Mouse (Mus musculus): ENCODE data around the gene Rhebl1. TPM values are rescaled to one million over a fixed set of nuclear protein-coding genes. Genes with fewer than 3 reads are reported as not detected.

Gene Rhebl1
- total RNA-seq, 1 experiment from 2014 or later, result 14.2 TPM

DNA sequence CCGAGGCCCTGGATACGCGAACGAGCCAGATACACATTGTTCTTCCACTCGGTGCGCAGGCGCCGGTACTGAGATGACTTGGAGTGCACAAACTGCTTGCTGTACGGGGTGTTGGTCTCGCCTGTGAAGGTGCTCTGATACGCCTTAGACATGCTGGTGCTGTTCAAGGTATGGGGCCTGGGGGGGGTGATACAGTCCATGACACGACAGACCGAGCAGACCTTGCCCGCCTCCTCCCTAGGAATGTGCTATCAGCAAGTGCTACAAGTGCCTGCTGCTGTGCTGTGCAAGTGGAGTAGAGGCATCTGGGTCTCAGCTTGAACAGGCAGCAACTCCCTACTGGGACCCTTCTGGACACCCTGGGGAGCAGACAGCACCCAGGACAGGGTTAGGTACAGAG lies 59.0 kb downstream of the Rhebl1 start:
- no peak for ATAC-seq (replicated peaks; ENCODE audit: insufficient number of reproducible peaks, low FRiP score, low TSS enrichment, poor library complexity, severe bottlenecking)

- ATAC-seq (replicated peaks; ENCODE audit: insufficient number of reproducible peaks, low FRiP score, low TSS enrichment, poor library complexity, severe bottlenecking), result no peak
Observed at GRCm38 (mm10) chr15:98834059-98834458, 60.3 kb downstream of the Rhebl1 start.

DNA sequence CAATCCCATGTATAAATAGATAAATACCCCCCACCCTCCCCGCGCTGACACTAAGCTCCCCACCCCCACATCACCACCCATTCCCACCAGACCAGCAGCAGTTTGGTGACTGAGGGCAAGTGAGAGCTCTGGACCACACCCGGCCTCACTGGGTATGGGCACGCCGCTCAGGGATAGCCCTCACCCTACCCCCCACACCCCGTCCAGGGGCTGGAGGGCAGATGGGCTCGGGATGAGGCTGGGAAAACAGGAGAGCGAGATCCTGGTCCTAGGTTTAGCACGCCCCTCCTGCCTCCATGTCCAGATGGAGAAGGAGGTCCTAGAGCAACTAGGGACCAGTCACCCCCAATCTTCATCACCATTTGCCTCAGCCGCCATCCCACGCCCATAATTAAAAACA lies 61.1 kb downstream of the Rhebl1 start:
- ATAC-seq (replicated peaks; ENCODE audit: insufficient number of reproducible peaks, low FRiP score, low TSS enrichment, poor library complexity, severe bottlenecking), result no peak

DNA sequence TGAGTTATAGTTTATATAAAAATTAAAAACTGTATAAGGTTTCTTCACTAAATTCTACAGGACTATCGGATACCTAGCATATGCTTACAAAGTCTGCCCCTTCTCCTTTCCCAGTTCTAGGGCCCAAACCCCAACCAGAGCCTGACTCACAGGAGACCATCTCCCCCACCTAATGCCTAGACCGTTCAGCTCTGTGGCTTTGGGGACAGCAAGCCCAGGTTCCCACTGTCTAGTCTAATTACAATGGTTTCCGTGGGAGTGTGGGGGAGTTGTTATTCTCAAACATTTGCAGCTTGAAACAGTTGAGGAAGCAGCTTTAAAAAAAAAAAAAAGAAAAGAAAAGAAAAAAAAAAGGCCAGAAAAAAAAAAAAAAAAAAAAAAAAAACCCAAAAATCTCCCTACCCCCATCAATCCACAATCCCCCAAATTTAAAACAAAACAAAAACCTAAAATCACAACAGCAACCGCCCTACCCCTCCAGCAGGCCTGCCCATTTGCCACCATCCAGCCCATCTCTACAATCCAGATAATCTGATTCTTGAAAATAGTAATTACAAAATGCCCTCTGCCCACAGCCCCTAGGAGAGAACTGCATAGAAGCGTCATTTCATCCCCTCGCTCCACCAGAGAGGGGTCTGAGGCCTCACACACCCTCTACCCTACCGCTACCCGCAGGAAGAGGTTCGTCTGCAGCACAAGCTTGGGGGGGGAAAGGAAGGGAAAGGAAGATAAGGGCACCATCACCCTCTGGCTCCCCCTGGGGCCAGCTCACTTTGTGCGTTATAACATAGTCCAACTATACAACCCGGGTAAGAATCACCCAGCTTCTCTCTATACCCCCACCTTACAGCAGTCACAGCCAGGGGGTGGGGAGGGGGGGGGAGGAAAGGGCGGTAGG lies 61.9 kb downstream of the Rhebl1 start:
- no peak for ATAC-seq (replicated peaks; ENCODE audit: insufficient number of reproducible peaks, low FRiP score, low TSS enrichment, poor library complexity, severe bottlenecking)

DNA sequence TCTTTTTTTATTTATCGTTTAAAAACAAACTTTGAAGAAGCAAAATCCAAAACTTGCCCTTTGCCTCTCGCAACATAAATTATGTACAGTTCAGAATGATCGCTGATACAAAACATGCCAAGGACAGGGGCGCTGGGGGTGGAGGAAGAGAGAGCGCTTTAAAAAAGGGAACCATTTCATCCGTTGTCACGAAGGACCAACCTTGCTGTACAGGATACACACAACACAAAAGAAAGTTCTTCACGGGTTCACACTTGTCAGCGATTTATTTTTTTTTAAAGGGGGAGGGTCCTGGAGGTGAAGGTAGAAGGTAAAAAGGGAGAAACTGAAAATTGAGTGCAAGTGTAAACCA lies 62.7 kb downstream of the Rhebl1 start:
- ATAC-seq (replicated peaks; ENCODE audit: insufficient number of reproducible peaks, low FRiP score, low TSS enrichment, poor library complexity, severe bottlenecking), result peak; percentile 42

DNA sequence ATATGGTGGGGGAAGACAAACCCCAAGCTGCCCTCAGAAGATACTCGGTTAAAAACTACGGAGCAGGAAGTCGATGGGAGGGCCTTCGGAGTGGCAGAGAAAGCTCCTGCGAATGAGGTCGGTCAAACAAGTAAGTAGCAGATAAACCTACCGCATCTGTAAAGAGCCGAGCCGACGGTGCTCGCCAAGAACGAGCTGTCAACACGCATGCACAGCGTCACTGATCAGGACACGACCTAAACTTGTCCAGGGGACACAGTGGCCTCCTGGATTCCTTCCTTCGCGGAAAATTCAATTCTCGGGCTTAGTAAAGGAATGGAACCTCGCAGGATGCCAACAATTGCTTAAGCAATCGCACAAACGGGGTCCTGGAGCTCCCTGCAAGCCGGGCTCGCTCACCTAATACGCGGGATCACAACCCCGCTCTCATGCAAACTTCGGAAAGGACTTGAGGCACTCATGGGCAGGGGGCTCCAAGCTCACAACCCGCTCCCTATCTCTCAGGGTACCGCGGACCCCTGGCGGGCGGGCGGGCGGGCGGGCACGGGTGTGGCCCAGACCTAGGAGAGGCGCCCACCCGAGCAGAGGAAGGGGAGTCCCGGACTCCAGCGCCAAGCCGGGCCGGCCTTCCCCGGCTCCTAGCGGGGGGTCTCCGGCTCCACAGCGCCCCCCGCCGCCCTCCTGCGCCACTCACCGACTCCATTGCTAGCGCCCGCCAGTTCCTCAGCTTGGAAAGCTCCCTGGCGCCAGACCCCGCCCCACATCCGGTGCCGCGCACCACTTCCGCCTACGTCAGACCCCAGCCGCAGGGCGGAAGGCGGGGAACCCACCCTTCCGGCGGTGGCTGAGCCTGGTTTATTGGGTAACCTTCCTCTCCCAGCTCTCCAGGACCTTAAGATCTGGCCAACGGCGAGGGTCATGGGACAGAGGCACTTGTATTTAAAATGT lies 63.3 kb downstream of the Rhebl1 start, which contains the start of gene Prkag1:
Prkag1 (minus strand) TSS at position 786 of the 948 bp plus-strand sequence.
- ATAC-seq (replicated peaks; ENCODE audit: insufficient number of reproducible peaks, low FRiP score, low TSS enrichment, poor library complexity, severe bottlenecking), result peak; percentile 87

Other genes with a start within 250 kb of the Rhebl1 start
- 106 to 143 TPM (median 108 TPM) in 3 replicates for gene Ddx23, start 231.6 kb downstream of the Rhebl1 start, total RNA-seq (2017)
- gene Rnd1, start 217.1 kb downstream of the Rhebl1 start, total RNA-seq (2017), result 1.2 to 2.8 TPM (median 1.5 TPM) in 3 replicates
- not detected in 3 replicates for gene Ccdc65, start 186.3 kb downstream of the Rhebl1 start, total RNA-seq (2017)
- gene Fkbp11, start 166.3 kb downstream of the Rhebl1 start, total RNA-seq (2017), result 0.11 to 2.2 TPM in 2 of 3 replicates, not detected in the other
- 27.4 to 48.6 TPM (median 30.8 TPM) in 3 replicates for gene Arf3, start 131.3 kb downstream of the Rhebl1 start, total RNA-seq (2017)
- gene Wnt10b, start 116.4 kb downstream of the Rhebl1 start, total RNA-seq (2017), result not detected in 3 replicates
- gene Wnt1, start 104.7 kb downstream of the Rhebl1 start, total RNA-seq (2017), result not detected in 3 replicates
- gene Ddn, start 85.0 kb downstream of the Rhebl1 start, total RNA-seq (2017), result not detected in 3 replicates
- 128 to 132 TPM (median 132 TPM) in 3 replicates for gene Prkag1, start 63.0 kb downstream of the Rhebl1 start, total RNA-seq (2017)
- 39.4 to 138 TPM (median 45.1 TPM) in 3 replicates for gene Kmt2d, start 23.3 kb downstream of the Rhebl1 start, total RNA-seq (2017)
- 0.19 TPM in 1 of 3 replicates, not detected in the others for gene Dhh, start 4.0 kb upstream of the Rhebl1 start, total RNA-seq (2017)
- gene Lmbr1l, start 23.7 kb upstream of the Rhebl1 start, total RNA-seq (2017), result 54.7 to 97.4 TPM (median 92.2 TPM) in 3 replicates
- 86.5 to 154 TPM (median 137 TPM) in 3 replicates for gene Tuba1b, start 40.0 kb upstream of the Rhebl1 start, total RNA-seq (2017)
- gene Gm49450, start 59.0 kb upstream of the Rhebl1 start, total RNA-seq (2017), result 12.2 to 56.4 TPM in 2 of 3 replicates, not detected in the other
- 79.8 to 96.7 TPM (median 88.2 TPM) in 3 replicates for gene Tuba1a, start 59.2 kb upstream of the Rhebl1 start, total RNA-seq (2017)
- 104 to 150 TPM (median 116 TPM) in 3 replicates for gene Tuba1c, start 135.4 kb upstream of the Rhebl1 start, total RNA-seq (2017)
- 1.1 TPM in 1 of 3 replicates, not detected in the others for gene Prph, start 160.6 kb upstream of the Rhebl1 start, total RNA-seq (2017)
- gene Troap, start 180.0 kb upstream of the Rhebl1 start, total RNA-seq (2017), result 2.3 to 3.6 TPM in 2 of 3 replicates, not detected in the other
- gene C1ql4, start 193.3 kb upstream of the Rhebl1 start, total RNA-seq (2017), result not detected in 3 replicates
- not detected in 3 replicates for gene Dnajc22, start 198.6 kb upstream of the Rhebl1 start, total RNA-seq (2017)
- not detected in 3 replicates for gene Spats2, start 231.4 kb upstream of the Rhebl1 start, total RNA-seq (2017)

All from monocyte, adult 5-6 weeks (primary cell).